Mouse (Mus musculus): Measurements from ENCODE around the gene Fbxl12. TPM values are rescaled to one million over a fixed set of nuclear protein-coding genes. Genes with fewer than 3 reads are reported as not detected.
"Not testable (repeated sequence)": the region's sequence is repeated elsewhere in the genome, so short reads cannot be mapped to it uniquely, and the experiment has no call there.

Gene Fbxl12
- polyA plus RNA-seq, 1 experiment from 2014 or later = 13.5 TPM

- under 1% methylated on average over 30 of the region's 30 CpGs for WGBS (ENCODE audit: insufficient replicate concordance)
- H3K27ac ChIP-seq (ENCODE audit: low read depth, low read length) = peak overlapping the region; percentile 94
- H3K4me2 ChIP-seq = peak overlapping the region; percentile 98
- peak; percentile 83 for ATAC-seq (replicated peaks; ENCODE audit: insufficient number of reproducible peaks, low FRiP score, low TSS enrichment)
- no peaks in the 10 kb centered on the region for H3K27me3 ChIP-seq (ENCODE audit: control insufficient read depth, insufficient read depth, low read length)
- peaks cover 18% of the 10 kb centered on the region for H3K4me1 ChIP-seq (ENCODE audit: control insufficient read depth, insufficient read depth, low read length)
- peak overlapping the region; percentile 91 for H3K9ac ChIP-seq (ENCODE audit: low read depth, low read length)
- no peaks in the 10 kb centered on the region for H3K9me3 ChIP-seq (replicated peaks; ENCODE audit: control insufficient read depth, low read length)
- peak overlapping the region; percentile 97 for H3K4me3 ChIP-seq (ENCODE audit: low read depth, low read length)
- H3K36me3 ChIP-seq (ENCODE audit: control insufficient read depth, insufficient read depth, low read length) = peaks cover 6% of the 10 kb centered on the region; the same call in 1 of the 2 replicates
Observed at GRCm38 (mm10) chr9:20642896-20643466, 1.6 kb downstream of the Fbxl12 start.

- under 1% methylated on average over 51 of the region's 51 CpGs for WGBS (ENCODE audit: insufficient replicate concordance)
- H3K4me2 ChIP-seq = peak within 1 kb of the TSS; percentile 98
- H3K4me1 ChIP-seq (ENCODE audit: control insufficient read depth, insufficient read depth, low read length) = peaks cover 18% of the 10 kb centered on the region
- no peaks in the 10 kb centered on the region for H3K27me3 ChIP-seq (ENCODE audit: control insufficient read depth, insufficient read depth, low read length)
- H3K4me3 ChIP-seq (ENCODE audit: low read depth, low read length) = peak within 1 kb of the TSS; percentile 97
- ATAC-seq (replicated peaks; ENCODE audit: insufficient number of reproducible peaks, low FRiP score, low TSS enrichment) = peak; percentile 90
- H3K9me3 ChIP-seq (replicated peaks; ENCODE audit: control insufficient read depth, low read length) = no peaks in the 10 kb centered on the region
- H3K9ac ChIP-seq (ENCODE audit: low read depth, low read length) = peak within 1 kb of the TSS; percentile 91
- peaks cover 6% of the 10 kb centered on the region; the same call in 1 of the 2 replicates for H3K36me3 ChIP-seq (ENCODE audit: control insufficient read depth, insufficient read depth, low read length)
- H3K27ac ChIP-seq (ENCODE audit: low read depth, low read length) = peak within 1 kb of the TSS; percentile 94
Observed at GRCm38 (mm10) chr9:20642101-20642895, 2.3 kb downstream of the Fbxl12 start, which contains the start of gene Ubl5. Gene Ubl5 (plus strand): TSS chr9:20642878.

- no peaks in the 10 kb centered on the region for H3K27me3 ChIP-seq (ENCODE audit: control insufficient read depth, insufficient read depth, low read length)
- no peak overlapping the region; the same call in 1 of the 2 replicates for H3K27ac ChIP-seq (ENCODE audit: low read depth, low read length)
- H3K4me2 ChIP-seq = peak overlapping the region; percentile 98
- H3K4me1 ChIP-seq (ENCODE audit: control insufficient read depth, insufficient read depth, low read length) = peaks cover 18% of the 10 kb centered on the region
- WGBS (ENCODE audit: insufficient replicate concordance) = 20% methylated on average over 6 of the region's 6 CpGs
- peaks cover 6% of the 10 kb centered on the region; the same call in 1 of the 2 replicates for H3K36me3 ChIP-seq (ENCODE audit: control insufficient read depth, insufficient read depth, low read length)
- peak overlapping the region; percentile 97 for H3K4me3 ChIP-seq (ENCODE audit: low read depth, low read length)
- no peak for ATAC-seq (replicated peaks; ENCODE audit: insufficient number of reproducible peaks, low FRiP score, low TSS enrichment)
- no peaks in the 10 kb centered on the region for H3K9me3 ChIP-seq (replicated peaks; ENCODE audit: control insufficient read depth, low read length)
- peak overlapping the region; percentile 91 for H3K9ac ChIP-seq (ENCODE audit: low read depth, low read length)
Observed at GRCm38 (mm10) chr9:20641501-20641900, 3.1 kb downstream of the Fbxl12 start.

- Histone ChIP-seq H3K4me3 (ENCODE audit: low read depth, low read length) (no peak overlapping the region), H3K36me3 (ENCODE audit: control insufficient read depth, insufficient read depth, low read length) (peaks cover 6% of the 10 kb centered on the region; the same call in 1 of the 2 replicates), H3K4me1 (ENCODE audit: control insufficient read depth, insufficient read depth, low read length) (peaks cover 15% of the 10 kb centered on the region; the same call in 1 of the 2 replicates), H3K27ac (ENCODE audit: low read depth, low read length) (no peak overlapping the region), H3K9ac (ENCODE audit: low read depth, low read length) (no peak overlapping the region), H3K27me3 (ENCODE audit: control insufficient read depth, insufficient read depth, low read length) (no peaks in the 10 kb centered on the region), H3K4me2 (no peak overlapping the region), H3K9me3 (replicated peaks; ENCODE audit: control insufficient read depth, low read length) (no peaks in the 10 kb centered on the region)
- no peak for ATAC-seq (replicated peaks; ENCODE audit: insufficient number of reproducible peaks, low FRiP score, low TSS enrichment)
- WGBS (ENCODE audit: insufficient replicate concordance) = 93% methylated on average over 4 of the region's 4 CpGs
Observed at GRCm38 (mm10) chr9:20639486-20639885, 5.1 kb downstream of the Fbxl12 start.

GRCm38 (mm10) chr9:20638552-20638951 is 6.0 kb downstream of the Fbxl12 start:
- 85% methylated on average over 19 of the region's 19 CpGs for WGBS (ENCODE audit: insufficient replicate concordance)
- ATAC-seq (replicated peaks; ENCODE audit: insufficient number of reproducible peaks, low FRiP score, low TSS enrichment) = no peak
- H3K9ac ChIP-seq (ENCODE audit: low read depth, low read length) = no peak overlapping the region

GRCm38 (mm10) chr9:20636790-20637189 is 7.8 kb downstream of the Fbxl12 start:
- no peak overlapping the region for H3K4me3 ChIP-seq (ENCODE audit: low read depth, low read length)
- no peak overlapping the region for H3K27ac ChIP-seq (ENCODE audit: low read depth, low read length)
- WGBS (ENCODE audit: insufficient replicate concordance) = 71% methylated on average over 2 of the region's 2 CpGs
- H3K4me2 ChIP-seq = no peak overlapping the region
- H3K4me1 ChIP-seq (ENCODE audit: control insufficient read depth, insufficient read depth, low read length) = peaks cover 9% of the 10 kb centered on the region; the same call in 1 of the 2 replicates
- H3K27me3 ChIP-seq (ENCODE audit: control insufficient read depth, insufficient read depth, low read length) = no peaks in the 10 kb centered on the region
- H3K9ac ChIP-seq (ENCODE audit: low read depth, low read length) = no peak overlapping the region
- no peak for ATAC-seq (replicated peaks; ENCODE audit: insufficient number of reproducible peaks, low FRiP score, low TSS enrichment)
- no peaks in the 10 kb centered on the region for H3K9me3 ChIP-seq (replicated peaks; ENCODE audit: control insufficient read depth, low read length)
- peaks cover 6% of the 10 kb centered on the region; the same call in 1 of the 2 replicates for H3K36me3 ChIP-seq (ENCODE audit: control insufficient read depth, insufficient read depth, low read length)

More at GRCm38 (mm10) chr9:20638552-20638951, 6.0 kb downstream of the Fbxl12 start:
- no peak overlapping the region for H3K4me3 ChIP-seq (ENCODE audit: low read depth, low read length)
- H3K36me3 ChIP-seq (ENCODE audit: control insufficient read depth, insufficient read depth, low read length) = peaks cover 6% of the 10 kb centered on the region; the same call in 1 of the 2 replicates
- peaks cover 12% of the 10 kb centered on the region; the same call in 1 of the 2 replicates for H3K4me1 ChIP-seq (ENCODE audit: control insufficient read depth, insufficient read depth, low read length)
- no peaks in the 10 kb centered on the region for H3K27me3 ChIP-seq (ENCODE audit: control insufficient read depth, insufficient read depth, low read length)
- H3K27ac ChIP-seq (ENCODE audit: low read depth, low read length) = no peak overlapping the region
- H3K4me2 ChIP-seq = no peak overlapping the region
- no peaks in the 10 kb centered on the region for H3K9me3 ChIP-seq (replicated peaks; ENCODE audit: control insufficient read depth, low read length)

- Histone ChIP-seq H3K27me3 (ENCODE audit: control insufficient read depth, insufficient read depth, low read length) (no peaks in the 10 kb centered on the region), H3K27ac (ENCODE audit: low read depth, low read length) (no peak overlapping the region), H3K4me1 (ENCODE audit: control insufficient read depth, insufficient read depth, low read length) (peaks cover 5% of the 10 kb centered on the region; the same call in 1 of the 2 replicates), H3K4me2 (no peak overlapping the region), H3K36me3 (ENCODE audit: control insufficient read depth, insufficient read depth, low read length) (peaks cover 6% of the 10 kb centered on the region; the same call in 1 of the 2 replicates), H3K9ac (ENCODE audit: low read depth, low read length) (no peak overlapping the region), H3K4me3 (ENCODE audit: low read depth, low read length) (no peak overlapping the region), H3K9me3 (replicated peaks; ENCODE audit: control insufficient read depth, low read length) (no peaks in the 10 kb centered on the region)
- WGBS (ENCODE audit: insufficient replicate concordance) = 82% methylated on average over 3 of the region's 3 CpGs
- no peak for ATAC-seq (replicated peaks; ENCODE audit: insufficient number of reproducible peaks, low FRiP score, low TSS enrichment)
Observed at GRCm38 (mm10) chr9:20636256-20636655, 8.3 kb downstream of the Fbxl12 start.

GRCm38 (mm10) chr9:20635676-20636075 is 8.9 kb downstream of the Fbxl12 start:
- H3K36me3 ChIP-seq (ENCODE audit: control insufficient read depth, insufficient read depth, low read length); ATAC-seq (replicated peaks; ENCODE audit: insufficient number of reproducible peaks, low FRiP score, low TSS enrichment); H3K4me3 ChIP-seq (ENCODE audit: low read depth, low read length); H3K27ac ChIP-seq (ENCODE audit: low read depth, low read length); H3K9me3 ChIP-seq (replicated peaks; ENCODE audit: control insufficient read depth, low read length); H3K27me3 ChIP-seq (ENCODE audit: control insufficient read depth, insufficient read depth, low read length); H3K9ac ChIP-seq (ENCODE audit: low read depth, low read length); H3K4me1 ChIP-seq (ENCODE audit: control insufficient read depth, insufficient read depth, low read length); H3K4me2 ChIP-seq: not testable (repeated sequence)
- WGBS (ENCODE audit: insufficient replicate concordance) = 89% methylated on average over 8 of the region's 8 CpGs
